Mouse (Mus musculus): ENCODE measurements around the gene Lifr.

The Lifr gene

GRCm38 (mm10) chr15:7129127-7129943, 38.9 kb downstream of the Lifr start:
- peak; percentile 22 to 66 for DNase-seq (ENCODE audit: low spot score in 2 of 2)

GRCm38 (mm10) chr15:7129944-7130287, 39.5 kb downstream of the Lifr start:
- DNase-seq (ENCODE audit: low spot score in 2 of 2): no peak

- DNase-seq (ENCODE audit: low spot score in 2 of 2): no peak
Measured at GRCm38 (mm10) chr15:7130691-7131225, 40.3 kb downstream of the Lifr start.

GRCm38 (mm10) chr15:7132741-7133140, 42.3 kb downstream of the Lifr start:
- DNase-seq (ENCODE audit: low spot score in 2 of 2): peak in 1 of 2 experiments; percentile 25

- DNase-seq (ENCODE audit: low spot score in 2 of 2): peak in 1 of 2 experiments; percentile 12
Measured at GRCm38 (mm10) chr15:7134454-7135052, 44.1 kb downstream of the Lifr start.

- DNase-seq (ENCODE audit: low spot score in 2 of 2): no peak
Measured at GRCm38 (mm10) chr15:7135982-7136562, 45.7 kb downstream of the Lifr start.

- no peak for DNase-seq (ENCODE audit: low spot score in 2 of 2)
Measured at GRCm38 (mm10) chr15:7136912-7137311, 46.5 kb downstream of the Lifr start.

GRCm38 (mm10) chr15:7137607-7138006, 47.2 kb downstream of the Lifr start:
- DNase-seq (ENCODE audit: low spot score in 2 of 2): no peak

- no peak for DNase-seq (ENCODE audit: low spot score in 2 of 2)
Measured at GRCm38 (mm10) chr15:7138471-7138870, 48.1 kb downstream of the Lifr start.

GRCm38 (mm10) chr15:7140322-7140721, 49.9 kb downstream of the Lifr start:
- no peak for DNase-seq (ENCODE audit: low spot score in 2 of 2)

GRCm38 (mm10) chr15:7141246-7141645, 50.8 kb downstream of the Lifr start:
- no peak for DNase-seq (ENCODE audit: low spot score in 2 of 2)

- DNase-seq (ENCODE audit: low spot score in 2 of 2): no peak
Measured at GRCm38 (mm10) chr15:7143689-7144170, 53.3 kb downstream of the Lifr start.

GRCm38 (mm10) chr15:7144542-7144941, 54.1 kb downstream of the Lifr start:
- DNase-seq (ENCODE audit: low spot score in 2 of 2): no peak

- DNase-seq (ENCODE audit: low spot score in 2 of 2): no peak
Measured at GRCm38 (mm10) chr15:7144942-7145341, 54.5 kb downstream of the Lifr start.

GRCm38 (mm10) chr15:7145555-7145954, 55.1 kb downstream of the Lifr start:
- DNase-seq (ENCODE audit: low spot score in 2 of 2): no peak

GRCm38 (mm10) chr15:7146529-7146928, 56.1 kb downstream of the Lifr start:
- no peak for DNase-seq (ENCODE audit: low spot score in 2 of 2)

GRCm38 (mm10) chr15:7149796-7150195, 59.4 kb downstream of the Lifr start:
- no peak for DNase-seq (ENCODE audit: low spot score in 2 of 2)

GRCm38 (mm10) chr15:7150591-7150990, 60.2 kb downstream of the Lifr start:
- no peak for DNase-seq (ENCODE audit: low spot score in 2 of 2)

GRCm38 (mm10) chr15:7152116-7152760, 61.8 kb downstream of the Lifr start:
- no peak for DNase-seq (ENCODE audit: low spot score in 2 of 2)

GRCm38 (mm10) chr15:7154010-7154736, 63.8 kb downstream of the Lifr start:
- no peak for DNase-seq (ENCODE audit: low spot score in 2 of 2)

GRCm38 (mm10) chr15:7154737-7155090, 64.3 kb downstream of the Lifr start:
- no peak for DNase-seq (ENCODE audit: low spot score in 2 of 2)
